Mouse (Mus musculus) spleen, postnatal 36 days (tissue): ENCODE measurements at regions not wholly inside any gene's neighbourhood (a gene's known extent, or its start where the extent isn't known, plus 50 kb on each side); places are given as distances from the start of the nearest gene placed in this dataset.

Experiments used
- DNase-seq, 2 experiments: peaks; one replicate each; pipeline ENCODE4 v3.0.0; 2022; ENCODE audit warnings: low spot score in 2 of 2, mixed read lengths in 1 of 2

GRCm38 (mm10) chr7:63811816-63812215 lies 104.8 kb upstream of the E030018B13Rik start:
- DNase-seq = no peak

DNA sequence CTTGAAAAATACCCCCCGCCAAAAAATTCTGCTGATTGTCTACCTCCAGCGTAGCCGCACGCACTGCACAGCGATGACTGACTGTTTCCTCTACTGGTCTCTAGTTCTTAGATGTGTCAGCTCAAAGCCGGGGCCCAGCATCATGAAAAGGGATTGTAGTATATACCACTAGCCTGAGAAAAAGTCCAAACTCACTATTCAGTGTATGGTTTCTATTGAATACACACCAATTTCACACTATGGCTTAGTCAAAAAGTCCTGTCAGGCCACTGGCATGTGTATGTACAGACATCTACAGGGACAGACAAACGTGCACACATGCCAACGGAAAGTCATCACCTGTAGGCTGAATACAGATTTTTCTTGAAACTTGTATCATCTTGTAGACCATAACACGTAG lies 101.1 kb upstream of the E030018B13Rik start:
- no peak for DNase-seq

DNA sequence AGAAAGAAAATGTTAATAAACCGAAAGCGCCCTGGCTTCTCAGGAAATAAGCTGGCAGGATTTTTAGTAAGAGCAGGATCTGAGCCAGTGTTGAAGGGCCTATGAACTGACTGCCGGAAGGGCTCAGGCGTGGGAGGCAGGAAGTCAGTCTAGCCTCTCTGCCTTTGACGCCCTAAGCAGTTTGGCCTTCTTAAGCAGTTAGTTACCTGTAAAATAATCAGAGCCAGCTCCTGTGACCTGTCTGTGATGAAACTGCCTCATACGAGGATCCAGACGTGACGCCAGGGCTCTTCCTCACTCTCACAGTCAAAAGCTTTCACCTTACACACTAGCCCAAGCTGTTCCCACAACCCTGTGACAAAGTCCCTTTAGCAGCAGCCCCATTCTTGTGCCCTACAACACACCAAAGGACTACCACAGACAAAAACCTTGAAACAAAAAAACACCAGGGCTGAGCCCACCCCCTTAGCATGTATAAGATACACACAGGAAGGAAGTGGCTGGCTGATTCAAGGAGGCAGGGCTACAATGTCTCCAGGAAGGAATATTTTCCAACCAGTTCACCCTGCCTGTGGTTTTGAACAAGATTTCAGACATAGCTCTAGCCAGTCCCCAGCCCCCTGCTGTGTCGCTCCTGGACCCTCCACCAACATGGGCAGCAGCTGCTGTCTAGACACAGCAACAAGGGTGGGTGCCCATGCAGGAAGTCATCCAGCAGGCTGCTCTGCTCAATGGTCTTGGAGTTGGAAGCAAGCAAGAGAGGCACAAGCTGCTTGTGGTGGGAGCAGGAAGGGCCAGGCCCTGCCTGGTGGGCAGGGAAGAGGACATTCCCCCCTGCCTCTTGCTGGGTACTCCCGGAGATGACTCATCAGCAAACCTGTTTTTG lies 100.4 kb upstream of the E030018B13Rik start:
- peak; percentile 31 to 37 for DNase-seq

DNA sequence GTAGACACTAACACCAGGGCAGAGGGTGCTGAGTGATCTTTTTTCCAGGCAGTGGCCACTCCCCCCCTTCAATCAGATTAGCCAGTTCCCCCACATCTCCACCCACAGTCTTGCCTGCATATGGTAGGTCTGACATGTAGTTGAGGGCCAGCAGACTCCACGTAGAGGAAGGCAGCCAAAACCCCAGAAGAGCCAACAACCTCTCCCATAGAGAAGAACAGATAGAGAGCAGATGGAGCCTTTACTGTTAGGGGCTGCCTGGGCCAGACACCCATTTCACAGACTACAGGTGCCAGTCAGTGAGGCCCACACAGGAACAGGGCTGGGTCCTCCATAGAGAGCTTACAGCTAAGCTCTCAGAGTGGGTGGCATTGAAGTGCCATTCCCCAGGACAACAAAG lies 99.2 kb upstream of the E030018B13Rik start:
- no peak for DNase-seq

DNA sequence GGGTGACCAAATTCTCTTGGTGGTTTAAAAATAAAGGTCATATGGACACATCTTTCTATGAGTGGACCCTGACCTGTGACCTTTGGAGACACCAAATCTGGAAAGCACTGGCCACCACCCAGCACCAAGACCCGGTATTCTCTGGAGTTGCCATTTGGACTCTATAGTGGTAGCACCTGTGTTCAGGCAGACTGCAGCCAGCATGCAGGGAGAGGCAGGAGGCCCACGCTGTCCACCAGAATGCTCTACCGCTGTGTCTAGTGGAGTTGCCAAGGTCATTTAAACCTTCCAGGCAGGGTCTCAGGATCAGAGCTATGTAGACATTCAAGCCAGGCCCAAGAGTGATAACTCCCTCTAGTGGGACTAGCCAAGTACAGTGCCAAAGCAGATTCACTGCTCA lies 98.6 kb upstream of the E030018B13Rik start:
- no peak for DNase-seq

DNA sequence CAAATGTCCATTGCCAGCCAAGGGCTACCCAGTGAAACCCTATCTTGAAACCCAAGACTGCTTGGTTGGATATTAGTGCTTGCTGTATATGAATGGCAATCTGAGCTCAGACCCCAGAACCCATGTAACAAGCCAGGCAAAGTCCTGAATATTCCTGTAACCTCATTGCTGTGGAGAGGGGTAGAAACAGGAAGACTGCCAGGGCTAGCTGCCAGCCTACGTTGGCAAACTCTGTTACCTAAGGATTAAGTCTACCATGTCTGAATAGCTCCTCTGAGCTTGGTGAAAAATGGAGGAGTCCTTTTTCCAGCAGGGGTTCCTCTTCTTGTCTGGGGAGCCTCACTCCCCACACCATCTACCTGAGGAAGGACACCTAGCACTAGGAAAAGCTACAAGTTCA lies 96.4 kb upstream of the E030018B13Rik start:
- no peak for DNase-seq

GRCm38 (mm10) chr7:63822001-63822400 lies 94.7 kb upstream of the E030018B13Rik start:
- DNase-seq = no peak

DNA sequence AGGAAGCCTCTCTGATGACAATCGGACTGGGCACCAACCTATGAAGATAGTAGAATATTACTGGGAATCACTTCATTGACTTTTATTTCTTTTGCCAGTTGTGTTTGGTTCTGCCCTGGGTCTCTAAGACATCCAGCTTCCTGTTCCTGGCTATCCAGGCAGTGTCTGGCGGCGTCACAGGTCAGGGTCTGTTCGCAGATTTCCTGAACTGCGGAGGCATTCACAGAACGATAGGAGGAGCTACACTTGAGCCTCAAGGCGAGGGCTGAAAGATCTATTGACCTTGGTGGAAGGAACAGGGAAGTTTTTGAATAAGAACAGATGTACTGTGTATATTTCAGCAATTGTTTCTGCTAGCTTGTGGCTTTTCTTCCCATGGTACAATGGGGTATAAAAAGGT lies 92.6 kb upstream of the E030018B13Rik start:
- no peak for DNase-seq

DNA sequence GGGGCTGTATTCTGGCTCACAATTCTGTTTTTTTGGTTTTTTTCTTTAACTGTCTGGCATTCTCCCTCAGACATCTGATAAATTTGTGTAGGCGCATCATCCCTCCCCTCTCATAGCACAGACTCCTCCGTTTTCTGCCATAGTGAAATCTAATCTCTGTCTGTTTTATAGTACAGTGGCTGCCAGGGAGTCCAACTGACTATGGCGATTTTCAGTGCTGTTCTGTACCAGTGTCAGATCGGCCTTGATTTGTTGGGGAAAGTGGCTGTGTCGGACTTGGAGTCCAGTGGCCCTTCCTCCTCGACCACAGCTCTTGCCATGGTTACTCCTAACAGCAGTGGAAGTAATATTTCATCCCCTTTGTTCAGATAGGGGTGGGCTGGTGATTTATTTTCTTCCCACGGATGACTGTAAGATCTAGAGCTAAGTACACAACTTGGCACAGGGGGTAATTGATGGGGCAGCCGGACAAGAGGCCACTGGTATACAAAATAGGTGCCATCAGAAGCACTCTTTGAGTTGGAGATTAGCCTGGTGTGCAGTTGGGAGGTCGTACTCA lies 87.2 kb upstream of the E030018B13Rik start:
- no peak for DNase-seq

GRCm38 (mm10) chr7:63833676-63834075 lies 83.0 kb upstream of the E030018B13Rik start:
- DNase-seq = no peak

DNA sequence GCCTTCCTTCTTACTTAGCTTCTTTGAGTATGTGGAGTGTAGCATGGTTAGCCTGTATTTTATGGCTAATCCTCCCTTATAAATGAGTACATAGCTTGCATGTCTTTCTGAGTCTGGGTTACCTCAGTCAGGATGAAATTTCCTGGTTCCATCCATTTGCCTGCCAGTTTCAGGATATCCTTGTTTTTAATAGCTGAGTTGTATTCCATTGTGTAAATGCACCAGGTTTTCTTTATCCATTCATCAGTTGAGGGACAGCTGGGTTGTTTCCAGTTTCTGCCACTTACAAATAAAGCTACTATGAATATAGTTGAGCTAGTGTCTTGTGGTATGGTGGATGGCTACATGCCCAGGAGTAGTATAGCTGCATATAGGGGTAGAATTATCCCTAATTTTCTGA lies 80.7 kb upstream of the E030018B13Rik start:
- DNase-seq = no peak
